Mouse (Mus musculus) bone marrow, adult 2 months (tissue): ENCODE data around the gene Mdc1. TPM values are rescaled to one million over a fixed set of nuclear protein-coding genes. Genes with fewer than 3 reads are reported as not detected.
A peak's percentile ranks its signal among the peaks of the same experiment; 100 is the strongest.

Source experiments
- H3K27ac ChIP-seq: fragments of 200-500 bp; 2 replicates; pipeline ENCODE4 v1.5.1; 2012; ENCODE audit warnings: low read depth, mild to moderate bottlenecking, control low read depth, inconsistent platforms, low read length; ENCODE audit not compliant: control insufficient read depth, poor library complexity, insufficient read depth
- H3K4me1 ChIP-seq: fragments of 200-500 bp; 2 replicates; pipeline ENCODE4 v1.6.1; 2011; ENCODE audit warnings: low read length; ENCODE audit not compliant: control insufficient read depth, insufficient read depth
- H3K4me3 ChIP-seq: fragments of 200-500 bp; replicated peaks from 2 replicates; pipeline ENCODE3; 2011; ENCODE audit warnings: mild to moderate bottlenecking, low read depth, low read length, control low read depth; ENCODE audit not compliant: control insufficient read depth
- CTCF ChIP-seq: fragments of 200-500 bp; IDR thresholded peaks from 2 replicates; pipeline ENCODE4 v1.5.1; 2011; ENCODE audit warnings: low read length, control low read depth; ENCODE audit not compliant: control insufficient read depth, insufficient read depth
- POLR2A ChIP-seq: fragments of 200-500 bp; IDR thresholded peaks from 2 replicates; pipeline ENCODE4 v1.6.1; 2011; ENCODE audit warnings: low read depth, mild to moderate bottlenecking, control low read depth, low read length, borderline replicate concordance; ENCODE audit not compliant: control insufficient read depth
- WGBS: fragments of 180-500 bp; shearing (Covaris S2); methylation state at CpG from one replicate; pipeline ENCODE4 v1.1.7; 2018; 5-methylcytosine and 5-hydroxymethylcytosine counted together
- polyA plus RNA-seq: library from polyadenylated mRNA; stranded (reverse); fragments of >200 nt; gene quantifications from 2 replicates; pipeline ENCODE4 v1.2.4, GENCODE M21; 2011; ENCODE audit warnings: low replicate concordance; ENCODE audit not compliant: missing spikeins, insufficient read depth, insufficient read length

Mdc1 gene
- polyA plus RNA-seq, 1 experiment = 24.2 TPM

DNA sequence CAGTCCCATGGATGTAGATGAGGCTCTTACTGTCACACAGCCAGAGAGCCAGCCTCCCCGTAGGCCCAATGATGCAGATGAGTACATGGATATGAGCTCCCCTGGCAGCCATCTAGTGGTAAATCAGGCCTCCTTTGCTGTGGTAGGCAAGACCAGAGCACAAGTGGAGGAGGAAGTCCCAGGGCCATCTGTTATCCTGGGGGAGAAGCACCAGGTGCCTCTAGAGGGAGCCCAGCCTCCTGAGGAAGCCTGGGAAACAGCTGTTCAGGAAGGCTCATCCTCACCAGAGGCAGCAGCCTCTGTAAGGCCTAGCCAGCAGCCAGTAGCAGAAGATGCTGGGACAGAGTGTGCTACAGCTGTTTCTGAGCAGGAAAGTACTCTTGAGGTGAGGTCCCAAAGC is 6.8 kb downstream of the Mdc1 start:
- WGBS = 27% methylated on average over 1 of the region's 1 CpGs
- no peak overlapping the region; the same call in 1 of the 2 replicates for H3K27ac ChIP-seq
- H3K4me1 ChIP-seq = no peaks in the 10 kb centered on the region; the same call in 1 of the 2 replicates
- TF ChIP-seq POLR2A = no peak
- no peak for TF ChIP-seq CTCF
- no peak overlapping the region for H3K4me3 ChIP-seq

DNA sequence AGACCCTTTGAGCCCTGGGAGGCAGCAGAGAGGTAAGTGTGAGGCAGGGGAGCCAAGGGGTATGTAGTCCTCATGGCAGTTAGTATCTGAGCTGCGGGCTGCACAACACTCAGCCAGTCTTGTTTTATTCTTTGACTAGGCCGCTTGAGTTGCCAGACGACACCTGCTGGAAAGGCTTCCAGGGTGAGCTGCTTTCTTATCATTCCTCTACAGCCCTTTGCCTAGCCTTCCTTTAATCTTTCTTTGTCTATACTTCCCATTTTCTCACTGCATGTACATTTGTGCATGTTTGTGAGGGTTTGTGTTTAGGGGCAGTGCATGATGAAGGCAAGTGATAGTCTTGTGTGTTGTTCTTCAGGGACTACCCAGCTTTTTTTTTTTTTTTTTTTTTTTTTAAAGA is 9.7 kb downstream of the Mdc1 start:
- H3K4me3 ChIP-seq = no peak overlapping the region
- H3K27ac ChIP-seq = peak overlapping the region; percentile 38; the same call in 1 of the 2 replicates
- no peaks in the 10 kb centered on the region; the same call in 1 of the 2 replicates for H3K4me1 ChIP-seq
- WGBS = 52% methylated on average over 3 of the region's 3 CpGs
- TF ChIP-seq POLR2A = no peak
- TF ChIP-seq CTCF = no peak

DNA sequence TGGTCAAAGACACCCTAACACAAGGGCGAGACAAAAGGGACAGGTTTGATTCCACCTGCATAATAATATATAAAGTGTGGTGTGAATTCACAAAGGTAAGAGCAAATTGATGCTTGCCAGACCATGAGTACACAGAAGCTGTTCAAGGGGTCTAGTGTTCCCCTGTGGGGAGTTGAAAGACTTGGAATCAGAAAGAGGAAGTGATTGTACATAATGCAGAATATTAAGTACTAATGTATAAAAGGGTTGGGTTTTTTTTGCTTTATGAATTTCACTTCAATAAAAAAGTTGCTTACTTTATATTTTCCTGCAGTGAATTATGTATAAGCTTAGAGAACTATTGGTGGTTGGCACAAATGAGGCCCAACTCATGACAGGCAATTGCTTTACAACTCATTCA is 18.1 kb downstream of the Mdc1 start:
- H3K4me3 ChIP-seq = no peak overlapping the region
- H3K4me1 ChIP-seq = no peaks in the 10 kb centered on the region; the same call in 1 of the 2 replicates
- H3K27ac ChIP-seq = no peak overlapping the region
- TF ChIP-seq CTCF = no peak
- no peak for TF ChIP-seq POLR2A
- WGBS = 68% methylated on average over 1 of the region's 1 CpGs

DNA sequence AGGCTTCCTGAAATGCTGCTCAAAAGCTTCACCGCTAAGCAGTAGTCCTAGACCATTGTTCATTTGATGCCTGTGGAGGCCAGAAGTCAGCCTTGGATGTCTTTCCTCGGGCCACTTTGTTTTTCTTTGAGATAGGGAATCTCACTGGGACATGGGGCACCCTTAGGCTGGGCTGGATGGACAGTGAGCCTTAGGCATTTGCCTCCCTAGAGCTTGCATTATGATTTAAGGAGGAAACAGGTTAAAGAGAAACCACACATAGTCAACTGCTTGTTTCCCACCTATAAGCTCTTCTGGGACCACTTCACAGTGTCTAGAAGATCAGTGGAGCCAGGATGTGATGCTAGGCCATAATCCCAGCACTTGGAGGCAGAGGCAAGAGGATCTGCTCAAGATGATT is 18.5 kb downstream of the Mdc1 start:
- 75% methylated on average over 2 of the region's 2 CpGs for WGBS
- H3K4me3 ChIP-seq = no peak overlapping the region
- TF ChIP-seq CTCF = no peak
- TF ChIP-seq POLR2A = no peak
- no peak overlapping the region for H3K27ac ChIP-seq
- H3K4me1 ChIP-seq = peaks cover under 1% of the 10 kb centered on the region; the same call in 1 of the 2 replicates

DNA sequence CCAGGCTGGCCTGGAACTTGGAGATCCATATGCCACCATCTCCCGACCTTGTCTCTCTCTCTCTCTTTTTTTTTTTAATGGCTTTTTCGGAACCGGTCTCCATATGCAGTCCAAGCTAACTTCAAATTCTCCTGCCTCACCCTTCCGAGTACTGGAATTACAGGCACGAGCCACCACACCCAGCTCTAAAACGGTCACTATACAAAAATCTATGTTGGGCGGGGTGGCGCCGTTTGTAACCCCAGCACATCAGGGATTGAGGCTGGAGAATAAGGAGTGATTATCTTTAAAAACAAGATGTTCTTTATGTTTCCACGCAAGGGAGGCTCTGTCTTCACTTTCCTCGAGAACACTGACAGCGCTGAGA is 19.5 kb downstream of the Mdc1 start:
- H3K4me1 ChIP-seq = peaks cover 1% of the 10 kb centered on the region; the same call in 1 of the 2 replicates
- peak overlapping the region; percentile 23 for H3K27ac ChIP-seq
- H3K4me3 ChIP-seq = peak overlapping the region; percentile 76
- TF ChIP-seq CTCF (no peak), POLR2A (no peak)
- WGBS = 9% methylated on average over 12 of the region's 12 CpGs

DNA sequence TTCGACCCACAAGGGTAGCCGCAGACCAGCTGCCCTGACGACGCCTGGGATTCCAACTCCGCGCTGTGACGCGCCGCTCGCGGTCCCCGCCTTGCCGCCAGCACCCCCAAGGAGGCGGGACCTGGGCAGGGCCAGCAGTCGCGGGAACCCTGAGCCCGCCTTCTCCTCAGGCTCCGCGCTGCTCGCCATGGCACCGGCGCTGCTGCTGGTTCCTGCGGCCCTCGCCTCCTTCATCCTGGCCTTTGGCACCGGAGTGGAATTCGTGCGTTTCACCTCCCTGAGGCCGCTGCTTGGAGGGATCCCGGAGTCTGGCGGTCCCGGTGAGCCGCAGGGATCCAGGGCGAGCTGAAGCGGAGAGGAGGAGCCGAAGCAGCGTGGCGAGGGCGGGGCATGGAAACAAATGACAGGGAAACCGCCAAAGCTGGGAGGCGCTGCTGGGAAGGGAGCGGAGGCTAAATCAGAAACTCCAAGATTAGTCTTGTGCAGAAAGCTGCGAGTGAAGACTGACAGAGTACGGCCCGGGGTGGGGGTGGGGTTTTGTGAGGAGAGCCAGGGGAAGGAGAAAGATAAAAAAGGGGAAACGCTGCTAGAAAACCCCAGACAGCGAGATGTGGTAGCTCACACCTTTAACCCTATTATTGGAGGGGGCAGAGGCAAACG is 20.0 kb downstream of the Mdc1 start, which contains the start of gene Nrm:
Gene Nrm (plus strand): TSS at position 121 of the 660 bp plus-strand sequence.
- WGBS = under 1% methylated on average over 47 of the region's 47 CpGs
- H3K4me3 ChIP-seq = peak within 1 kb of the TSS; percentile 76
- H3K27ac ChIP-seq = peak within 1 kb of the TSS; percentile 23
- peaks cover 1% of the 10 kb centered on the region; the same call in 1 of the 2 replicates for H3K4me1 ChIP-seq
- peak; percentile 66; the same call in 1 of the 2 replicates for TF ChIP-seq POLR2A
- peak; percentile 30; the same call in 1 of the 2 replicates for TF ChIP-seq CTCF

DNA sequence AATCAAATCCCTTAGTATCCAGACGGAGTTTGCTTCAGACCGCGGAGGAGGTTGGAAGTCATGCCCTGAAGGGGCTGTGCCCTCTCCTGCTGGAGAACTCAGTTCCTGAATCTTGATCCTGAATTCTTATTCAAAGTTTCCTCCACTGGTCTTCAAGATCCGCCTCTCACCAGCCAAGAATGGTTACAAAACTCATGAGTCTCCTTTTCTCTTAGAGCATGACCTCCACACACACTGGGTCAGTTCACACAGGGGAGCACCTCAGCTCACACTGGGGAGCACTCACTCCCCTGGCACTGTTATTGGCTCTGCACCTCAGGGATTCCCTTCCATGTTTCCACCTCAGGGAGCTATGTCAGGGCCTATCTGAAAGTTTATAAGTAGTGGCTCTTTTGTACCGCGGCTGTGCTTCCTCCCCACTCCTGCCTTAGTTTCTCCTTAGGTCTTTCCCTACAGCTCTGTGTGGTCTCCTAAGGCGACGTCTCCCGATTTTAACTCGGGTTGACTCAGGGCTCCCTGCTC is 23.6 kb downstream of the Mdc1 start:
- TF ChIP-seq POLR2A (no peak), CTCF (no peak)
- Histone ChIP-seq H3K4me1 (peaks cover 1% of the 10 kb centered on the region; the same call in 1 of the 2 replicates), H3K27ac (peak overlapping the region; percentile 96; the same call in 1 of the 2 replicates), H3K4me3 (no peak overlapping the region)
- WGBS = 48% methylated on average over 10 of the region's 10 CpGs

DNA sequence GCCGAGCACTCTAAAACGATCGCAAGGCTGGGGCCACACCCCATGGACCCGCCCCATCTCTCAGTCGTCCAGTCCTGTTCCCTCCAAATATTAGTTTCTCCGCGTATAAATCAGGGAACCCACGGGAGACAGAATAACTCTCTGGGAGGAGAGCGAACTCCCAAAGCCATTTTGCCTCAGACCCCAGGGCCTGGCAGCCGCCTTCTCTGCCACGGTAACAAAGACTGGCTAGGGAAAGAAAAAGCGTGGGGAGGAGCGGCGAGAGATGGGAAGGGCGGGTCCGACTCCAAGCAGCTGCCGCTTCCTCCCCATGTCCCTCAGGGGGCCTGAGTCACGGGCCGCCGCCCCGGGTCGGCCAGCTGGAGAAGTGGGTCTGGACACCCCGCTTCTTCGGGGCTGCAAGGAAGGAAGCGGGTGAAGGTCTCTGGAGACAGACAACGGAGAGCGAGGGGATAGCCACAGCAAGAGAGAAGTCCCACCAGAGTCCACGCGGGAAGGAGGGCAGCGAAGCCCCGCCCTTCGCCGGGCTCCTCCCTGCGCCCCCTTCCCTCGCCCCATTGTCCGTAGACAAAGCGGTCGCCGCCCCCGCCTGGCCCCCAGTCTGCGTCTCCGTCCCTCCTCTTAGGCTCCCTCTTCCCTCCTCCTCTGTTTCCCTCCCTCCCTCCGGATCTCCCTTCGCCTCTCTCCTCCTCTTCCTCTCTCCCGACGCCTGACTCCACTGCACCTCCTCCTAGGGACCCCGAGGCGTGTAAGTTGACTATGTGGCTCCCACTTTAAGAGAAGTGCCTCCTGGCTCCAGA is 24.4 kb downstream of the Mdc1 start, which contains the start of gene Ppp1r18:
Gene Ppp1r18 (plus strand): TSS at position 113 of the 800 bp plus-strand sequence.
- peak; percentile 29; the same call in 1 of the 2 replicates for TF ChIP-seq POLR2A
- no peak for TF ChIP-seq CTCF
- WGBS = under 1% methylated on average over 48 of the region's 48 CpGs
- H3K4me1 ChIP-seq = peaks cover 1% of the 10 kb centered on the region; the same call in 1 of the 2 replicates
- peak within 1 kb of the TSS; percentile 83 for H3K4me3 ChIP-seq
- peak within 1 kb of the TSS; percentile 96 for H3K27ac ChIP-seq
